Mouse (Mus musculus): ENCODE data around the gene C1qtnf12.

GRCm38 (mm10) chr4:155991908-155992230 lies 29.8 kb downstream of the C1qtnf12 start:
- TF ChIP-seq CTCF (IDR thresholded peaks at IDR 0.05; ENCODE audit: low read depth, low read length) (no peak), POLR2AphosphoS5 (IDR thresholded peaks at IDR 0.05; ENCODE audit: insufficient replicate concordance, low read depth, low read length) (no peak)

All from G1E (cell line).